8 mouse cellular contexts compared by ENCODE assay signal in the genomic region with DNA sequence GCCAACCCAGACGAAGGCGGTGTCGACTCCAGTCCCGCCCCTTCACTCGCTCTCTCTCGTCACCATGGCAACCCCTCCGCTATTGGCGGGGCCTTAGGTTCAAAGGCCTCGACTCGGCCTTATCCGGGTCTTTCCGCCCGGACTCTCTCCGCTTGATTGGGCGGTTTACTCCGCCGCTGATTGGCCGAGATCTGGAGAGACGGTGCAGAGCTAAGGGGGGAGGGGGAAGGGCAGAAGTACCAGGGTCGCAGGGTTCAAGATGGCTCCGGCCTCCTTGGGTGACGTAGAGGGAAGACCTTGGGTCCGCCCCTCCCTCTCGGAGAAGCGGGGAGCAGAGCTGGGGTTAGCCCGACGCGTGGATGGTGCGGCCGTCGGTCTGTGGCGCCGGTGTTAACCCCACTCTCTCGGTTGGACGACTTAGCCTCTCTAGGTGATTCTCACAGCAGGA. TPM values are rescaled to one million over a fixed set of nuclear protein-coding genes. Genes with fewer than 3 reads are reported as not detected.
DNase-seq lines count a peak whose midpoint lies in the region; ATAC-seq and TF ChIP-seq lines count a peak whose summit lies in the region.

TSS of gene Agpat1 (plus strand) at position 202 of the 448 bp plus-strand sequence.

- peak; percentile 90 for ATAC-seq in heart, embryonic 14.5 days (ENCODE audit: insufficient number of reproducible peaks, insufficient read depth, low FRiP score, low read depth)
- ATAC-seq in liver, embryonic 11.5 days (replicated peaks; ENCODE audit: low FRiP score), result peak; percentile 84

- H3K4me3 ChIP-seq in brown adipose tissue, adult 24 weeks (ENCODE audit: insufficient read depth, low read depth, low read length), result peak within 1 kb of the TSS; percentile 75
- peak within 1 kb of the TSS; percentile 70 for H3K4me3 ChIP-seq in forebrain, embryonic 10.5 days
- peak within 1 kb of the TSS; percentile 90 to 96 for H3K4me3 ChIP-seq in heart, embryonic 14.5 days (ENCODE audit: control insufficient read depth in 1 of 2, insufficient read depth in 1 of 2, low read depth in 1 of 2, low read length in 2 of 2)
- H3K4me3 ChIP-seq in liver, embryonic 11.5 days (ENCODE audit: low read depth, low read length), result peak within 1 kb of the TSS; percentile 98
- peak within 1 kb of the TSS; percentile 90 for H3K4me3 ChIP-seq in myocyte

- H3K27ac ChIP-seq in brown adipose tissue, adult 24 weeks (replicated peaks; ENCODE audit: low read depth, low read length), result peak within 1 kb of the TSS; percentile 98
- peak within 1 kb of the TSS; percentile 93 for H3K27ac ChIP-seq in forebrain, embryonic 10.5 days
- H3K27ac ChIP-seq in heart, embryonic 14.5 days (replicated peaks in 1 of 2; ENCODE audit: control insufficient read depth in 1 of 2, insufficient read depth in 1 of 2, low read depth in 2 of 2, low read length in 2 of 2), result peak within 1 kb of the TSS; percentile 87 to 90
- peak within 1 kb of the TSS; percentile 95 for H3K27ac ChIP-seq in liver, embryonic 11.5 days (ENCODE audit: low read depth, low read length)

- WGBS in forebrain, embryonic 10.5 days, result under 1% methylated on average over 35 of the region's 35 CpGs
- under 1% methylated on average over 35 of the region's 35 CpGs for WGBS in heart, embryonic 14.5 days
- under 1% methylated on average over 35 of the region's 35 CpGs for WGBS in liver, embryonic 11.5 days

- peaks cover 43% of the 10 kb centered on the region for H3K36me3 ChIP-seq in forebrain, embryonic 10.5 days (replicated peaks)
- peaks cover 22% of the 10 kb centered on the region for H3K36me3 ChIP-seq in heart, embryonic 14.5 days (ENCODE audit: control insufficient read depth, insufficient read depth, low read length)
- peaks cover 11% of the 10 kb centered on the region for H3K36me3 ChIP-seq in liver, embryonic 11.5 days (ENCODE audit: control insufficient read depth, insufficient read depth, low read length)
- no peaks in the 10 kb centered on the region for H3K36me3 ChIP-seq in myocyte (ENCODE audit: control insufficient read depth, insufficient read depth)

- DNase-seq in CD4-positive helper T cell, adult 2 months (ENCODE audit: low read depth, low spot score), result peak; percentile 100
- DNase-seq in forebrain, embryonic 10.5 days (ENCODE audit: extremely low spot score, low spot score), result peak; percentile 100
- peak; percentile 99 for DNase-seq in kidney, postnatal 10 days
- peak; percentile 99 for DNase-seq in liver, embryonic 11.5 days (ENCODE audit: low spot score)
- DNase-seq in spleen, postnatal 4 days (ENCODE audit: low spot score in 2 of 2), result peak; percentile 97 to 98

- H3K4me1 ChIP-seq in brown adipose tissue, adult 24 weeks (ENCODE audit: control insufficient read depth, insufficient read depth, insufficient read length, low read length), result peaks cover 14% of the 10 kb centered on the region
- H3K4me1 ChIP-seq in forebrain, embryonic 10.5 days, result peaks cover 60% of the 10 kb centered on the region
- peaks cover 17 to 41% of the 10 kb centered on the region in 2 experiments for H3K4me1 ChIP-seq in heart, embryonic 14.5 days (ENCODE audit: control insufficient read depth in 2 of 2, insufficient read depth in 2 of 2, low read length in 2 of 2)
- H3K4me1 ChIP-seq in liver, embryonic 11.5 days (replicated peaks; ENCODE audit: control insufficient read depth, insufficient read depth, low read length), result peaks cover 27% of the 10 kb centered on the region

- peak within 1 kb of the TSS; percentile 94 for H3K4me2 ChIP-seq in heart, embryonic 14.5 days (ENCODE audit: low read length)
- peak within 1 kb of the TSS; percentile 95 for H3K4me2 ChIP-seq in liver, embryonic 11.5 days
- peak within 1 kb of the TSS; percentile 99 for H3K4me2 ChIP-seq in myocyte (ENCODE audit: low read depth)

- H3K79me2 ChIP-seq in myocyte (ENCODE audit: control insufficient read depth, insufficient read depth), result peaks cover 41% of the 10 kb centered on the region

- peak; percentile 97 for TF ChIP-seq POLR2A in myocyte (IDR thresholded peaks at IDR 0.05; ENCODE audit: insufficient read length, low read depth)

- H3ac ChIP-seq in myocyte (ENCODE audit: control insufficient read depth, insufficient read length), result peak within 1 kb of the TSS; percentile 47

- peak within 1 kb of the TSS; percentile 95 for H3K9ac ChIP-seq in heart, embryonic 14.5 days (ENCODE audit: low read length)
- H3K9ac ChIP-seq in liver, embryonic 11.5 days (ENCODE audit: low read depth, low read length), result peak within 1 kb of the TSS; percentile 90

- no peaks in the 10 kb centered on the region for H3K9me3 ChIP-seq in forebrain, embryonic 10.5 days
- H3K9me3 ChIP-seq in heart, embryonic 14.5 days (ENCODE audit: control insufficient read depth, low read length), result no peaks in the 10 kb centered on the region
- no peaks in the 10 kb centered on the region for H3K9me3 ChIP-seq in liver, embryonic 11.5 days (ENCODE audit: control insufficient read depth, low read length)

- no peaks in the 10 kb centered on the region for H3K27me3 ChIP-seq in forebrain, embryonic 10.5 days (ENCODE audit: poor library complexity, severe bottlenecking)
- H3K27me3 ChIP-seq in heart, embryonic 14.5 days (ENCODE audit: control insufficient read depth, insufficient read depth, low read length), result no peaks in the 10 kb centered on the region
- no peaks in the 10 kb centered on the region for H3K27me3 ChIP-seq in liver, embryonic 11.5 days (replicated peaks; ENCODE audit: control insufficient read depth, insufficient read depth, low read length)
- H3K27me3 ChIP-seq in myocyte (ENCODE audit: control insufficient read depth, insufficient read depth, insufficient read length), result no peaks in the 10 kb centered on the region

TF ChIP-seq in myocyte, 11 proteins besides CTCF, POLR2A, EP300 and RAD21:
- TF ChIP-seq TCF3 (IDR thresholded peaks at IDR 0.05; ENCODE audit: insufficient read length, low read depth) (no peak), E2F4 (IDR thresholded peaks at IDR 0.05; ENCODE audit: insufficient read depth) (peak; percentile 28), REST (IDR thresholded peaks at IDR 0.05; ENCODE audit: insufficient read depth, insufficient read length) (no peak), POLR2AphosphoS2 (IDR thresholded peaks at IDR 0.05; ENCODE audit: insufficient read length, low read depth) (peak; percentile 95), SRF (IDR thresholded peaks at IDR 0.05; ENCODE audit: control insufficient read depth, insufficient read length, low read depth) (peak; percentile 92)

RNA-seq across cellular contexts. Expression of gene Agpat1, which starts in this region (rescaled TPM):
- polyA plus RNA-seq in brown adipose tissue, adult 24 weeks (2012; ENCODE audit: insufficient read depth, insufficient read length, missing spikeins), result 89.0 and 120 TPM in 2 replicates
- 60.8 and 62.7 TPM in 2 replicates for polyA plus RNA-seq in forebrain, embryonic 10.5 days (2016; fragmentation: Nextera tagmentation; extraction: Ambion mirVana)
- polyA plus RNA-seq in heart, embryonic 14.5 days (2014; fragmentation: Nextera tagmentation; extraction: Ambion mirVana), result 26.1 and 54.4 TPM in 2 replicates
- polyA plus RNA-seq in liver, embryonic 11.5 days (2014; fragmentation: Nextera tagmentation; extraction: Ambion mirVana), result 57.2 and 64.8 TPM in 2 replicates
- polyA plus RNA-seq in myocyte (2012; fragmentation: generic; extraction: Trizol), result 70.5 TPM

Comparison
In these comparisons a context has a peak if more than half of its experiments do, and no peak if none do; other contexts are left out.
1. Peak in every context shown above with its lines: DNase-seq, ATAC-seq, H3K4me3 ChIP-seq and H3K27ac ChIP-seq.